Mouse (Mus musculus) liver, embryonic 14.5 days (tissue): ENCODE results near the gene H2-Oa. TPM values are rescaled to one million over a fixed set of nuclear protein-coding genes. Genes with fewer than 3 reads are reported as not detected.

ENCODE experiments used
- ATAC-seq: fragments of 200-750 bp; cut with Nextera tagmentation; 2 replicates; pipeline ENCODE4 v1.8.0; 2017; ENCODE audit warnings: moderate number of reproducible peaks, mild to moderate bottlenecking, moderate library complexity; ENCODE audit not compliant: insufficient read depth
- DNase-seq, 3 experiments: peaks; one replicate each; pipeline ENCODE4 v3.0.0-alpha.2; 2012 to 2013; ENCODE audit warnings: low read depth in 3 of 3, low spot score in 3 of 3
- H3K27ac ChIP-seq: fragments of 300-500 bp; sonication (generic); 2 replicates; pipeline ENCODE4 v1.5.1; 2014; ENCODE audit warnings: moderate library complexity, mild to moderate bottlenecking, control low read depth, inconsistent platforms
- H3K27me3 ChIP-seq: fragments of 300-500 bp; sonication (generic); 2 replicates; pipeline ENCODE4 v1.6.1; 2014; ENCODE audit warnings: mild to moderate bottlenecking, low read length, moderate library complexity; ENCODE audit not compliant: control insufficient read depth, insufficient read depth
- H3K36me3 ChIP-seq: fragments of 300-500 bp; sonication (generic); replicated peaks from 2 replicates; pipeline ENCODE4 v1.6.1; 2014; ENCODE audit warnings: low read depth; ENCODE audit not compliant: control insufficient read depth, insufficient read depth
- H3K4me1 ChIP-seq, 2 experiments: fragments of 200-500 bp in 1 of 2; fragments of 300-500 bp in 1 of 2; sonication (generic) in 1 of 2; replicated peaks; 2 replicates each; pipeline ENCODE4 v1.6.1; 2012 to 2014; ENCODE audit warnings: antibody characterized with exemption in 1 of 2, inconsistent platforms in 1 of 2, low read length in 1 of 2; ENCODE audit not compliant: control insufficient read depth in 2 of 2, insufficient read depth in 2 of 2
- H3K4me2 ChIP-seq: fragments of 300-500 bp; sonication (generic); 2 replicates; pipeline ENCODE4 v1.6.1; 2014; ENCODE audit warnings: low read depth, mild to moderate bottlenecking, control low read depth, moderate library complexity
- H3K4me3 ChIP-seq, 2 experiments: fragments of 200-500 bp in 1 of 2; fragments of 300-500 bp in 1 of 2; sonication (generic) in 1 of 2; 2 replicates each; pipeline ENCODE4 v1.5.1; 2012 to 2014; ENCODE audit warnings: low read depth in 2 of 2, low read length in 2 of 2, mild to moderate bottlenecking in 2 of 2, control low read depth in 1 of 2, inconsistent platforms in 1 of 2, moderate library complexity in 1 of 2; ENCODE audit not compliant: insufficient read depth in 1 of 2
- H3K9ac ChIP-seq: fragments of 300-500 bp; sonication (generic); replicated peaks from 2 replicates; pipeline ENCODE4 v1.6.1; 2014; ENCODE audit warnings: mild to moderate bottlenecking, control low read depth, moderate library complexity
- H3K9me3 ChIP-seq: fragments of 300-500 bp; sonication (generic); 2 replicates; pipeline ENCODE4 v1.6.1; 2016; ENCODE audit warnings: low read length, mixed read lengths; ENCODE audit not compliant: control insufficient read depth
- CTCF ChIP-seq: IDR thresholded peaks from 2 replicates; pipeline ENCODE4 v1.5.1; 2016; ENCODE audit warnings: antibody characterized with exemption, low read depth, control low read depth
- EP300 ChIP-seq: IDR thresholded peaks from 2 replicates; pipeline ENCODE4 v1.6.1; 2016; ENCODE audit warnings: antibody characterized with exemption, low read depth
- WGBS: fragments of 180-500 bp; shearing (Covaris S2); extraction: QIAGEN DNeasy Blood & Tissue Kit; methylation state at CpG from one replicate; pipeline ENCODE4 v1.1.7; 2014; ENCODE audit not compliant: insufficient replicate concordance; 5-methylcytosine and 5-hydroxymethylcytosine counted together
- polyA plus RNA-seq, 2 experiments: library from polyadenylated mRNA; depleted of rRNA in 1 of 2; stranded (reverse) in 1 of 2; unstranded in 1 of 2; fragments of >200 nt; fragmentation: Nextera tagmentation in 1 of 2; extraction: Ambion mirVana in 1 of 2; gene quantifications; 2 replicates each; pipeline versions ENCODE4 v1.2.1 to v1.2.3; 2012 to 2014

The H2-Oa gene
- polyA plus RNA-seq, 2 experiments, result 0.45 to 0.51 TPM

DNA sequence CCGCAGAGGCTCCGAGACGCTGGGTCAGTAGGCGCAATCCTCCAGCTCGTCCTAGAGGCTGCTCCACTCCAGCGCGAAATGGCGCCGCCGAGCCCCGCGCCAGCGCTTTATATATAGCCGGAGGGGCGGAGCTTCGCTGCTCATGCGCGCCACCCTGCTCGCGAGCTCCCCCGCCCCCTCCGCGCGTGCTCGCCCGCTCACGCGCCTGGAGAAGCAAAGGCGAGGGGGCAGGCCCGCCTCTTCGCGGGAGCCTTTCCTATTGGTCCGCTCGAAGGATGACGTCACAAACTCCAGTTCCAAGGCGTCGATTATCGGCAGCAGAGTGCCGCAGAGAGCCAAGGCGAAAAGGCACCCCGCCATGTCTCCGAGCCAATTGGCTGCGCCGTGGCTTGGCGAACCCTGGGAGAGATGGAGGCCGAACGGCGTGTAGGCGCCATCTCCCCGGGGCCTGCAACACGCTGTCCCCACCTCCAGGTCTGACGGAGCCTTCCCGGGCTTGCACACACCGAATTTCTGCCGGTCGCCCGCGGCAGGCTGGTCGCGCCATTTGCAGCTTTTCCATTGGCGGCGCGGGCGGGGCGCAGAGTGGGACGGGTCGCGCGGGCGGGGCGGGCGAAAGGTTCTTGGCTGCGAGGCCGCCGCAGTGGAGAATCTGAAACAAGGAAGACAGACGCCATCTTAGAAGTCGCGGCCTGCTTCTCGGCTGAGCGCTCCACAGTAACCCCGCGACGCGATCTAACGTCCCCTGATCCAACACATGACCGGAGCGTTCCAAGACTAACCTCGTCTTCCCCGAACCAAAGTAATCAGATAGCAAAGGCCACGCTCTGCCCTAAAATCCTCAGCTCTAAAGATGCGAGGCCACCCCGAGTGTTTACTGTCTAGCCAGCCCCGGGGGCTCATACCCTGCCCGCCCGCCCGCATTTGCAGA, 27.4 kb downstream of the H2-Oa start, which contains the start of gene H2-DMa:
Gene H2-DMa, plus strand, starts transcription at position 293 of the 931 bp plus-strand sequence.
- Histone ChIP-seq H3K9me3 (no peaks in the 10 kb centered on the region), H3K4me3 (peak within 1 kb of the TSS; percentile 88 to 97), H3K4me1 (peaks cover 16 to 20% of the 10 kb centered on the region in 2 experiments), H3K27me3 (no peaks in the 10 kb centered on the region), H3K4me2 (peak within 1 kb of the TSS; percentile 100), H3K36me3 (peaks cover 43% of the 10 kb centered on the region), H3K27ac (peak within 1 kb of the TSS; percentile 99), H3K9ac (peak within 1 kb of the TSS; percentile 99)
- ATAC-seq (peak; percentile 77), DNase-seq (peak; percentile 98 to 99 (median 98))
- WGBS, result under 1% methylated on average over 96 of the region's 96 CpGs
- TF ChIP-seq CTCF (no peak), EP300 (peak; percentile 43; the same call in 1 of the 2 replicates)

GRCm38 (mm10) chr17:34120180-34120723, 28.1 kb downstream of the H2-Oa start:
- Histone ChIP-seq H3K4me1 (peaks cover 16 to 22% of the 10 kb centered on the region in 2 experiments), H3K27me3 (no peaks in the 10 kb centered on the region), H3K4me3 (peak overlapping the region; percentile 88 to 96), H3K9ac (peak overlapping the region; percentile 99), H3K27ac (peak overlapping the region; percentile 99), H3K36me3 (peaks cover 35% of the 10 kb centered on the region), H3K4me2 (peak overlapping the region; percentile 100), H3K9me3 (no peaks in the 10 kb centered on the region)
- ATAC-seq (peak; percentile 9; the same call in 1 of the 2 replicates), DNase-seq (peak; percentile 57 to 66 (median 61))
- TF ChIP-seq CTCF (no peak), EP300 (no peak)
- WGBS, result under 1% methylated on average over 40 of the region's 42 CpGs

DNA sequence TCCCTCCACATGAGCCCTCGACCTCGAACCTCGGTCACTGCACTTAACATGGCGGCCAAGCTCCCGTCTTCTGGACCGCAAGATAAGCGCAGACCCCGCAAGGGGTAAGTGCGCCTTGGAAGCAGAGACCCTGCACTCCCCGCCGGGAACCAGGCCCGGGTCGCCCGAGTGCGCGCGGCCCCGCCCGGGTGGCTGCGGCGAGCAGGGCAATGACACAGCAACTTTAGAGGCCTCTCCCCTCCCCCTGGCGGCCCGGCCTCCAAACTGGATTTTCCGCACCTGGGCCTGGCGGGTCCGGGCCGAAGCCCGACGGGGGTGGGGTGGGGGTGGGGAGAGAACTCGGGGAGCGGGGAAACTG, 28.7 kb downstream of the H2-Oa start:
- under 1% methylated on average over 31 of the region's 31 CpGs for WGBS
- TF ChIP-seq EP300 (peak; percentile 45; the same call in 1 of the 2 replicates), CTCF (peak; percentile 60)
- DNase-seq (peak; percentile 65 to 76 (median 74)), ATAC-seq (peak; percentile 25)
- Histone ChIP-seq H3K36me3 (peaks cover 30% of the 10 kb centered on the region), H3K4me2 (peak overlapping the region; percentile 100), H3K9me3 (no peaks in the 10 kb centered on the region), H3K27me3 (no peaks in the 10 kb centered on the region), H3K4me1 (peaks cover 16 to 22% of the 10 kb centered on the region in 2 experiments), H3K27ac (peak overlapping the region; percentile 99), H3K4me3 (peak overlapping the region; percentile 88 to 96), H3K9ac (peak overlapping the region; percentile 99)

GRCm38 (mm10) chr17:34121172-34121878, 29.2 kb downstream of the H2-Oa start:
- peaks cover 16 to 22% of the 10 kb centered on the region in 2 experiments for H3K4me1 ChIP-seq
- peak overlapping the region; percentile 88 to 96 for H3K4me3 ChIP-seq
- peak overlapping the region; percentile 99 for H3K27ac ChIP-seq
- under 1% methylated on average over 34 of the region's 35 CpGs for WGBS
- TF ChIP-seq CTCF, result no peak
- no peak for TF ChIP-seq EP300
- H3K36me3 ChIP-seq, result peaks cover 25% of the 10 kb centered on the region
- no peaks in the 10 kb centered on the region for H3K9me3 ChIP-seq
- DNase-seq (peak in 1 of 3 experiments; percentile 48), ATAC-seq (no peak)
- peak overlapping the region; percentile 99 for H3K9ac ChIP-seq
- peak overlapping the region; percentile 100 for H3K4me2 ChIP-seq
- no peaks in the 10 kb centered on the region for H3K27me3 ChIP-seq

GRCm38 (mm10) chr17:34121879-34122187, 29.7 kb downstream of the H2-Oa start:
- ATAC-seq (no peak), DNase-seq (peak in 1 of 3 experiments; percentile 55)
- Histone ChIP-seq H3K27me3 (no peaks in the 10 kb centered on the region), H3K9me3 (no peaks in the 10 kb centered on the region), H3K27ac (peak overlapping the region; percentile 99), H3K9ac (peak overlapping the region; percentile 99), H3K4me3 (peak overlapping the region; percentile 88 to 96), H3K36me3 (peaks cover 20% of the 10 kb centered on the region), H3K4me2 (peak overlapping the region; percentile 100), H3K4me1 (peaks cover 14 to 16% of the 10 kb centered on the region in 2 experiments)
- TF ChIP-seq EP300, result no peak
- no peak for TF ChIP-seq CTCF
- 0% methylated on average over 8 of the region's 10 CpGs for WGBS
